Mouse (Mus musculus) forebrain, embryonic 13.5 days (tissue): Measurements from ENCODE around the gene Klhl13. TPM values are rescaled to one million over a fixed set of nuclear protein-coding genes. Genes with fewer than 3 reads are reported as not detected.

Experiments
- ATAC-seq: fragments of 200-750 bp; cut with Nextera tagmentation; 2 replicates; pipeline ENCODE4 v1.8.0; 2017
- H3K27ac ChIP-seq: fragments of 300-500 bp; sonication (generic); 2 replicates; pipeline ENCODE4 v1.5.1; 2015; ENCODE audit warnings: inconsistent platforms, mild to moderate bottlenecking, moderate library complexity
- H3K27me3 ChIP-seq: fragments of 300-500 bp; sonication (generic); 2 replicates; pipeline ENCODE4 v1.6.1; 2015; ENCODE audit warnings: mild to moderate bottlenecking, inconsistent platforms
- H3K36me3 ChIP-seq: fragments of 300-500 bp; sonication (generic); 2 replicates; pipeline ENCODE4 v1.6.1; 2015; ENCODE audit warnings: mild to moderate bottlenecking, inconsistent platforms; ENCODE audit not compliant: poor library complexity, severe bottlenecking
- H3K4me1 ChIP-seq: fragments of 300-500 bp; sonication (generic); 2 replicates; pipeline ENCODE4 v1.6.1; 2015; ENCODE audit warnings: inconsistent platforms
- H3K4me2 ChIP-seq: fragments of 300-500 bp; sonication (generic); 2 replicates; pipeline ENCODE4 v1.6.1; 2015; ENCODE audit warnings: inconsistent platforms, mild to moderate bottlenecking, moderate library complexity
- H3K4me3 ChIP-seq: fragments of 300-500 bp; sonication (generic); 2 replicates; pipeline ENCODE4 v1.5.1; 2015; ENCODE audit warnings: mild to moderate bottlenecking, inconsistent platforms
- H3K9ac ChIP-seq: fragments of 300-500 bp; sonication (generic); 2 replicates; pipeline ENCODE4 v1.6.1; 2015; ENCODE audit warnings: mild to moderate bottlenecking, inconsistent platforms
- H3K9me3 ChIP-seq: fragments of 300-500 bp; sonication (generic); replicated peaks from 2 replicates; pipeline ENCODE4 v1.6.1; 2016; ENCODE audit warnings: inconsistent platforms
- WGBS: fragments of 180-500 bp; shearing (Covaris S2); methylation state at CpG from one replicate; pipeline ENCODE4 v1.1.7; 2015; 5-methylcytosine and 5-hydroxymethylcytosine counted together
- polyA plus RNA-seq: library from polyadenylated mRNA; unstranded; fragments of >200 nt; fragmentation: Nextera tagmentation; extraction: Ambion mirVana; gene quantifications from 2 replicates; pipeline ENCODE4 v1.2.1, GENCODE M21; 2015

The Klhl13 gene
- 81.9 and 84.2 TPM in 2 replicates for polyA plus RNA-seq

GRCm38 (mm10) chrX:23364514-23365381, at the start of gene Klhl13:
Gene Klhl13 (minus strand): TSS chrX:23365082.
- H3K4me1 ChIP-seq, result no peaks in the 10 kb centered on the region
- H3K36me3 ChIP-seq, result no peaks in the 10 kb centered on the region
- H3K4me3 ChIP-seq, result peak within 1 kb of the TSS; percentile 55
- no peaks in the 10 kb centered on the region for H3K27me3 ChIP-seq
- peak within 1 kb of the TSS; percentile 55 for H3K4me2 ChIP-seq
- peak; percentile 90 for ATAC-seq
- H3K27ac ChIP-seq, result no peak within 1 kb of the TSS; the same call in 1 of the 2 replicates
- 12% methylated on average over 44 of the region's 45 CpGs for WGBS
- H3K9ac ChIP-seq, result peak within 1 kb of the TSS; percentile 71
- no peaks in the 10 kb centered on the region for H3K9me3 ChIP-seq

- no peak for ATAC-seq
- WGBS, result 61% methylated on average over 4 of the region's 4 CpGs
Measured at GRCm38 (mm10) chrX:23409296-23410149, 44.6 kb upstream of the Klhl13 start.

GRCm38 (mm10) chrX:23388716-23389115, 23.8 kb upstream of the Klhl13 start:
- 70% methylated on average over 4 of the region's 4 CpGs for WGBS

More at GRCm38 (mm10) chrX:23409296-23410149, 44.6 kb upstream of the Klhl13 start:
- Histone ChIP-seq H3K9ac (no peak overlapping the region), H3K36me3 (no peaks in the 10 kb centered on the region), H3K4me3 (no peak overlapping the region), H3K27ac (no peak overlapping the region), H3K4me2 (no peak overlapping the region), H3K27me3 (no peaks in the 10 kb centered on the region), H3K4me1 (no peaks in the 10 kb centered on the region), H3K9me3 (no peaks in the 10 kb centered on the region)

GRCm38 (mm10) chrX:23363441-23363840, 1.4 kb downstream of the Klhl13 start:
- no peak overlapping the region for H3K9ac ChIP-seq
- 29% methylated on average over 6 of the region's 6 CpGs for WGBS
- no peaks in the 10 kb centered on the region for H3K27me3 ChIP-seq
- no peak for ATAC-seq
- no peaks in the 10 kb centered on the region for H3K4me1 ChIP-seq
- peak overlapping the region; percentile 55 for H3K4me2 ChIP-seq
- H3K9me3 ChIP-seq, result no peaks in the 10 kb centered on the region
- no peak overlapping the region for H3K27ac ChIP-seq
- peak overlapping the region; percentile 55 for H3K4me3 ChIP-seq
- no peaks in the 10 kb centered on the region for H3K36me3 ChIP-seq

More at GRCm38 (mm10) chrX:23388716-23389115, 23.8 kb upstream of the Klhl13 start:
- Histone ChIP-seq H3K4me3 (no peak overlapping the region), H3K9me3 (no peaks in the 10 kb centered on the region), H3K27me3 (no peaks in the 10 kb centered on the region), H3K4me1 (no peaks in the 10 kb centered on the region), H3K36me3 (no peaks in the 10 kb centered on the region), H3K4me2 (no peak overlapping the region), H3K27ac (no peak overlapping the region), H3K9ac (no peak overlapping the region)
- no peak for ATAC-seq

GRCm38 (mm10) chrX:23360446-23360845, 4.4 kb downstream of the Klhl13 start:
- Histone ChIP-seq H3K9ac (no peak overlapping the region), H3K27ac (no peak overlapping the region), H3K4me1 (no peaks in the 10 kb centered on the region), H3K4me2 (no peak overlapping the region), H3K36me3 (no peaks in the 10 kb centered on the region), H3K4me3 (no peak overlapping the region), H3K9me3 (no peaks in the 10 kb centered on the region), H3K27me3 (no peaks in the 10 kb centered on the region)
- WGBS, result 74% methylated on average over 3 of the region's 3 CpGs
- ATAC-seq, result no peak

GRCm38 (mm10) chrX:23350083-23350482, 14.8 kb downstream of the Klhl13 start:
- 72% methylated on average over 1 of the region's 1 CpGs for WGBS
- no peaks in the 10 kb centered on the region for H3K27me3 ChIP-seq
- H3K4me2 ChIP-seq, result no peak overlapping the region
- no peaks in the 10 kb centered on the region for H3K36me3 ChIP-seq
- no peak for ATAC-seq
- no peak overlapping the region for H3K4me3 ChIP-seq
- H3K27ac ChIP-seq, result no peak overlapping the region
- no peaks in the 10 kb centered on the region for H3K9me3 ChIP-seq
- H3K4me1 ChIP-seq, result no peaks in the 10 kb centered on the region
- no peak overlapping the region for H3K9ac ChIP-seq

- H3K36me3 ChIP-seq, result no peaks in the 10 kb centered on the region
Measured at GRCm38 (mm10) chrX:23328116-23328515, 36.8 kb downstream of the Klhl13 start.

GRCm38 (mm10) chrX:23318857-23319256, 46.0 kb downstream of the Klhl13 start:
- no peaks in the 10 kb centered on the region for H3K36me3 ChIP-seq
- H3K4me2 ChIP-seq, result no peak overlapping the region
- no peaks in the 10 kb centered on the region for H3K9me3 ChIP-seq
- no peaks in the 10 kb centered on the region for H3K27me3 ChIP-seq
- no peak for ATAC-seq
- H3K4me1 ChIP-seq, result no peaks in the 10 kb centered on the region
- H3K9ac ChIP-seq, result no peak overlapping the region
- H3K27ac ChIP-seq, result no peak overlapping the region
- H3K4me3 ChIP-seq, result no peak overlapping the region

More at GRCm38 (mm10) chrX:23328116-23328515, 36.8 kb downstream of the Klhl13 start:
- Histone ChIP-seq H3K4me2 (no peak overlapping the region), H3K4me1 (no peaks in the 10 kb centered on the region), H3K4me3 (no peak overlapping the region), H3K27ac (no peak overlapping the region), H3K9ac (no peak overlapping the region), H3K9me3 (no peaks in the 10 kb centered on the region), H3K27me3 (no peaks in the 10 kb centered on the region)
- 76% methylated on average over 1 of the region's 1 CpGs for WGBS
- no peak for ATAC-seq

GRCm38 (mm10) chrX:23295952-23296598, 68.8 kb downstream of the Klhl13 start:
- 28% methylated on average over 5 of the region's 5 CpGs for WGBS
- Histone ChIP-seq H3K27me3 (no peaks in the 10 kb centered on the region), H3K9me3 (no peaks in the 10 kb centered on the region), H3K4me3 (no peak overlapping the region), H3K9ac (no peak overlapping the region), H3K4me2 (no peak overlapping the region), H3K36me3 (no peaks in the 10 kb centered on the region), H3K4me1 (no peaks in the 10 kb centered on the region), H3K27ac (no peak overlapping the region)
- peak; percentile 86 for ATAC-seq

- no peaks in the 10 kb centered on the region for H3K4me1 ChIP-seq
- H3K9ac ChIP-seq, result peak overlapping the region; percentile 40; the same call in 1 of the 2 replicates
- H3K36me3 ChIP-seq, result no peaks in the 10 kb centered on the region
- peak overlapping the region; percentile 26 for H3K4me3 ChIP-seq
- no peaks in the 10 kb centered on the region for H3K9me3 ChIP-seq
- H3K27me3 ChIP-seq, result no peaks in the 10 kb centered on the region
- peak overlapping the region; percentile 31 for H3K27ac ChIP-seq
- ATAC-seq, result peak; percentile 80
- 8% methylated on average over 10 of the region's 10 CpGs for WGBS
- H3K4me2 ChIP-seq, result peak overlapping the region; percentile 56
Measured at GRCm38 (mm10) chrX:23285442-23285817, 79.5 kb downstream of the Klhl13 start.

- H3K36me3 ChIP-seq, result no peaks in the 10 kb centered on the region
- peak overlapping the region; percentile 65 for H3K27ac ChIP-seq
- peak overlapping the region; percentile 56 for H3K4me2 ChIP-seq
- H3K4me1 ChIP-seq, result no peaks in the 10 kb centered on the region
- ATAC-seq, result peak; percentile 59
- 23% methylated on average over 11 of the region's 11 CpGs for WGBS
- no peaks in the 10 kb centered on the region for H3K9me3 ChIP-seq
- no peaks in the 10 kb centered on the region for H3K27me3 ChIP-seq
- H3K4me3 ChIP-seq, result peak overlapping the region; percentile 29
- H3K9ac ChIP-seq, result peak overlapping the region; percentile 48
Measured at GRCm38 (mm10) chrX:23284530-23285441, 80.1 kb downstream of the Klhl13 start.
